Mouse (Mus musculus) ovary, postnatal 14 days (tissue): ENCODE measurements around the gene Wrap73.

Experiments used
- DNase-seq: peaks from one replicate; pipeline ENCODE4 v3.0.0; 2022; ENCODE audit warnings: low spot score

Wrap73 gene

GRCm38 (mm10) chr4:154142211-154143040 is at the start of gene Wrap73:
TSS of gene Wrap73 (plus strand) at chr4:154142372.
- DNase-seq: peak; percentile 78

- DNase-seq: peak; percentile 14
These were observed 49.0 kb upstream of the Wrap73 start for GRCm38 (mm10) chr4:154093210-154093609.

GRCm38 (mm10) chr4:154096111-154096510 is 46.1 kb upstream of the Wrap73 start:
- no peak for DNase-seq

- DNase-seq: no peak
These were observed 42.8 kb upstream of the Wrap73 start for GRCm38 (mm10) chr4:154099361-154099760.

GRCm38 (mm10) chr4:154103386-154103785 is 38.8 kb upstream of the Wrap73 start:
- no peak for DNase-seq

GRCm38 (mm10) chr4:154103912-154104311 is 38.3 kb upstream of the Wrap73 start:
- no peak for DNase-seq

GRCm38 (mm10) chr4:154105381-154106001 is 36.7 kb upstream of the Wrap73 start:
- DNase-seq: peak; percentile 47

- no peak for DNase-seq
These were observed 35.6 kb upstream of the Wrap73 start for GRCm38 (mm10) chr4:154106497-154107061.

GRCm38 (mm10) chr4:154109216-154109849 is 32.8 kb upstream of the Wrap73 start:
- no peak for DNase-seq

GRCm38 (mm10) chr4:154109850-154110243 is 32.3 kb upstream of the Wrap73 start:
- no peak for DNase-seq

- no peak for DNase-seq
These were observed 25.8 kb upstream of the Wrap73 start for GRCm38 (mm10) chr4:154116421-154116820.

GRCm38 (mm10) chr4:154118782-154119181 is 23.4 kb upstream of the Wrap73 start:
- no peak for DNase-seq

- no peak for DNase-seq
These were observed 23.0 kb upstream of the Wrap73 start for GRCm38 (mm10) chr4:154119208-154119607.

GRCm38 (mm10) chr4:154121800-154122199 is 20.4 kb upstream of the Wrap73 start:
- DNase-seq: no peak

GRCm38 (mm10) chr4:154122374-154122773 is 19.8 kb upstream of the Wrap73 start:
- DNase-seq: no peak

- no peak for DNase-seq
These were observed 18.6 kb upstream of the Wrap73 start for GRCm38 (mm10) chr4:154123553-154123952.

- DNase-seq: no peak
These were observed 17.0 kb upstream of the Wrap73 start for GRCm38 (mm10) chr4:154125202-154125601.

GRCm38 (mm10) chr4:154127273-154127672 is 14.9 kb upstream of the Wrap73 start:
- DNase-seq: no peak

- no peak for DNase-seq
These were observed 12.2 kb upstream of the Wrap73 start for GRCm38 (mm10) chr4:154129950-154130349.

- DNase-seq: no peak
These were observed 10.3 kb upstream of the Wrap73 start for GRCm38 (mm10) chr4:154131894-154132293.

GRCm38 (mm10) chr4:154134803-154135202 is 7.4 kb upstream of the Wrap73 start:
- DNase-seq: no peak

- no peak for DNase-seq
These were observed 5.0 kb upstream of the Wrap73 start for GRCm38 (mm10) chr4:154137139-154137538.
